Mouse (Mus musculus): ENCODE results near the gene Gm49358.
A peak's percentile ranks its signal among the peaks of the same experiment; 100 is the strongest.

Gm49358 gene

GRCm38 (mm10) chr10:86778398-86779116, 14.8 kb downstream of the Gm49358 start, which contains the start of gene Nt5dc3:
Gene Nt5dc3, plus strand, starts transcription at chr10:86779005.
- peak; percentile 97 to 98 for DNase-seq

- peak; percentile 44 to 51 for DNase-seq
Measured at GRCm38 (mm10) chr10:86779117-86779755, 15.5 kb downstream of the Gm49358 start.

- no peak for DNase-seq
Measured at GRCm38 (mm10) chr10:86779816-86780500, 16.2 kb downstream of the Gm49358 start.

GRCm38 (mm10) chr10:86781641-86782040, 17.9 kb downstream of the Gm49358 start:
- no peak for DNase-seq

GRCm38 (mm10) chr10:86782656-86783055, 18.9 kb downstream of the Gm49358 start:
- no peak for DNase-seq

GRCm38 (mm10) chr10:86783561-86783960, 19.8 kb downstream of the Gm49358 start:
- DNase-seq = no peak

GRCm38 (mm10) chr10:86784126-86784675, 20.4 kb downstream of the Gm49358 start:
- DNase-seq = no peak

GRCm38 (mm10) chr10:86785396-86785795, 21.6 kb downstream of the Gm49358 start:
- no peak for DNase-seq

GRCm38 (mm10) chr10:86786083-86786482, 22.3 kb downstream of the Gm49358 start:
- DNase-seq = no peak

- DNase-seq = no peak
Measured at GRCm38 (mm10) chr10:86788193-86788592, 24.4 kb downstream of the Gm49358 start.

- DNase-seq = no peak
Measured at GRCm38 (mm10) chr10:86789146-86789672, 25.4 kb downstream of the Gm49358 start.

GRCm38 (mm10) chr10:86791507-86792184, 27.9 kb downstream of the Gm49358 start:
- no peak for DNase-seq

GRCm38 (mm10) chr10:86793509-86793951, 29.8 kb downstream of the Gm49358 start:
- no peak for DNase-seq

GRCm38 (mm10) chr10:86794196-86794595, 30.4 kb downstream of the Gm49358 start:
- no peak for DNase-seq

- DNase-seq = no peak
Measured at GRCm38 (mm10) chr10:86794794-86795535, 31.2 kb downstream of the Gm49358 start.

- DNase-seq = no peak
Measured at GRCm38 (mm10) chr10:86796073-86796741, 32.4 kb downstream of the Gm49358 start.

- no peak for DNase-seq
Measured at GRCm38 (mm10) chr10:86807362-86807761, 43.6 kb downstream of the Gm49358 start.

- no peak for DNase-seq
Measured at GRCm38 (mm10) chr10:86808013-86808758, 44.4 kb downstream of the Gm49358 start.

GRCm38 (mm10) chr10:86810000-86810399, 46.2 kb downstream of the Gm49358 start:
- no peak for DNase-seq

- no peak for DNase-seq
Measured at GRCm38 (mm10) chr10:86810612-86811011, 46.8 kb downstream of the Gm49358 start.

Data from B cell, adult 2 months (primary cell).